Mouse (Mus musculus) G1E (cell line): Measurements from ENCODE around the gene Usp36. TPM values are rescaled to one million over a fixed set of nuclear protein-coding genes. Genes with fewer than 3 reads are reported as not detected.

Experiments
- ATAC-seq: 2 replicates; pipeline ENCODE4 v1.8.0; 2016; ENCODE audit warnings: mild to moderate bottlenecking; ENCODE audit not compliant: insufficient number of reproducible peaks, poor library complexity, low FRiP score, severe bottlenecking; ENCODE audit errors: extremely low read depth
- DNase-seq: peaks from one replicate; pipeline ENCODE4 v3.0.0; 2012; ENCODE audit warnings: low spot score
- H3K27me3 ChIP-seq: 2 replicates; pipeline ENCODE4 v1.6.1; 2012; ENCODE audit warnings: mild to moderate bottlenecking, low read length, inconsistent platforms; ENCODE audit not compliant: insufficient read depth
- H3K36me3 ChIP-seq: replicated peaks from 2 replicates; pipeline ENCODE3; 2012; ENCODE audit warnings: mild to moderate bottlenecking, inconsistent platforms
- H3K4me1 ChIP-seq: 2 replicates; pipeline ENCODE4 v1.6.1; 2012; ENCODE audit warnings: low read depth, low read length, inconsistent platforms, mixed read lengths; ENCODE audit not compliant: insufficient read depth
- H3K4me3 ChIP-seq: 2 replicates; pipeline ENCODE4 v1.5.1; 2012; ENCODE audit warnings: low read depth, mild to moderate bottlenecking, inconsistent platforms, low read length, moderate library complexity, mixed read lengths
- H3K9me3 ChIP-seq: replicated peaks from 2 replicates; pipeline ENCODE4 v1.6.1; 2012; ENCODE audit warnings: inconsistent platforms
- CTCF ChIP-seq: IDR thresholded peaks from 2 replicates; pipeline ENCODE4 v1.5.1; 2012; ENCODE audit warnings: low read depth, low read length, inconsistent platforms, mixed read lengths
- GATA1 ChIP-seq: IDR thresholded peaks from 2 replicates; pipeline ENCODE4 v1.6.1; 2012; ENCODE audit warnings: borderline replicate concordance, low read length, inconsistent platforms, mixed read lengths
- GATA2 ChIP-seq: IDR thresholded peaks from 2 replicates; pipeline ENCODE4 v1.6.1; 2012; ENCODE audit warnings: low read depth, low read length, inconsistent platforms, borderline replicate concordance
- POLR2AphosphoS5 ChIP-seq: IDR thresholded peaks from 2 replicates; pipeline ENCODE4 v1.6.1; 2012; ENCODE audit warnings: low read depth, low read length, inconsistent platforms; ENCODE audit not compliant: insufficient replicate concordance
- TAL1 ChIP-seq: conservative IDR thresholded peaks from 2 replicates; pipeline ENCODE4 v1.6.1; 2012; ENCODE audit warnings: low read depth, low read length, inconsistent platforms, mixed read lengths
- polyA plus RNA-seq: library from polyadenylated mRNA; stranded (reverse); fragments of >175 nt; gene quantifications from 2 replicates; pipeline ENCODE4 v1.2.3, GENCODE M21; 2012
- total RNA-seq, 2 experiments: library from RNA; stranded (forward) in 1 of 2; stranded (reverse) in 1 of 2; fragments of 200-1000 nt in 1 of 2; fragments of >200 nt in 1 of 2; fragmentation: Nextera tagmentation in 1 of 2; gene quantifications; 2 replicates each; pipeline ENCODE4 v1.2.3; 2014 to 2017

Usp36 gene
- total and polyA plus RNA-seq, 3 experiments, result 8.0 to 60.6 (median 27.1) TPM

- ATAC-seq (no peak), DNase-seq (no peak)
- TF ChIP-seq TAL1 (no peak), CTCF (no peak), GATA2 (no peak), GATA1 (no peak), POLR2AphosphoS5 (no peak)
- Histone ChIP-seq H3K4me3 (no peak overlapping the region), H3K9me3 (no peaks in the 10 kb centered on the region), H3K36me3 (no peaks in the 10 kb centered on the region), H3K4me1 (no peaks in the 10 kb centered on the region), H3K27me3 (no peaks in the 10 kb centered on the region; the same call in 1 of the 2 replicates)
These were observed 38.5 kb upstream of the Usp36 start for GRCm38 (mm10) chr11:118328511-118328910.

GRCm38 (mm10) chr11:118326991-118327971 is 37.2 kb upstream of the Usp36 start:
- ATAC-seq (no peak), DNase-seq (no peak)
- Histone ChIP-seq H3K36me3 (no peaks in the 10 kb centered on the region), H3K9me3 (no peaks in the 10 kb centered on the region), H3K4me3 (no peak overlapping the region), H3K4me1 (no peaks in the 10 kb centered on the region), H3K27me3 (peaks cover 3% of the 10 kb centered on the region)
- no peak for TF ChIP-seq TAL1
- no peak for TF ChIP-seq POLR2AphosphoS5
- TF ChIP-seq GATA1, result no peak
- no peak for TF ChIP-seq GATA2

- H3K4me3 ChIP-seq, result no peak overlapping the region
- H3K9me3 ChIP-seq, result no peaks in the 10 kb centered on the region
- H3K4me1 ChIP-seq, result no peaks in the 10 kb centered on the region
- peaks cover 8% of the 10 kb centered on the region for H3K27me3 ChIP-seq
- no peak for ATAC-seq
- no peaks in the 10 kb centered on the region for H3K36me3 ChIP-seq
- DNase-seq, result no peak
- TF ChIP-seq GATA1 (no peak), CTCF (no peak), GATA2 (no peak), TAL1 (no peak), POLR2AphosphoS5 (no peak)
These were observed 36.4 kb upstream of the Usp36 start for GRCm38 (mm10) chr11:118326491-118326890.

GRCm38 (mm10) chr11:118324541-118324940 is 34.5 kb upstream of the Usp36 start:
- TF ChIP-seq CTCF (no peak), POLR2AphosphoS5 (no peak), GATA2 (no peak), TAL1 (no peak), GATA1 (no peak)
- no peak for ATAC-seq
- Histone ChIP-seq H3K4me3 (no peak overlapping the region), H3K9me3 (no peaks in the 10 kb centered on the region), H3K4me1 (no peaks in the 10 kb centered on the region), H3K27me3 (peaks cover 11% of the 10 kb centered on the region), H3K36me3 (no peaks in the 10 kb centered on the region)
- DNase-seq, result no peak

- Histone ChIP-seq H3K9me3 (no peaks in the 10 kb centered on the region), H3K27me3 (peaks cover 11% of the 10 kb centered on the region), H3K4me1 (no peaks in the 10 kb centered on the region), H3K36me3 (no peaks in the 10 kb centered on the region), H3K4me3 (no peak overlapping the region)
- no peak for TF ChIP-seq TAL1
- TF ChIP-seq GATA2, result no peak
- no peak for TF ChIP-seq GATA1
- no peak for TF ChIP-seq POLR2AphosphoS5
- TF ChIP-seq CTCF, result no peak
- no peak for ATAC-seq
- no peak for DNase-seq
These were observed 33.9 kb upstream of the Usp36 start for GRCm38 (mm10) chr11:118323974-118324373.

GRCm38 (mm10) chr11:118322647-118323046 is 32.6 kb upstream of the Usp36 start:
- no peaks in the 10 kb centered on the region for H3K36me3 ChIP-seq
- peaks cover 11% of the 10 kb centered on the region for H3K27me3 ChIP-seq
- no peak for TF ChIP-seq TAL1
- TF ChIP-seq GATA1, result no peak
- TF ChIP-seq CTCF, result no peak
- no peak for TF ChIP-seq GATA2
- no peak for TF ChIP-seq POLR2AphosphoS5
- no peak for ATAC-seq
- no peak for DNase-seq
- no peak overlapping the region for H3K4me3 ChIP-seq
- H3K9me3 ChIP-seq, result no peaks in the 10 kb centered on the region
- H3K4me1 ChIP-seq, result no peaks in the 10 kb centered on the region

GRCm38 (mm10) chr11:118321971-118322370 is 31.9 kb upstream of the Usp36 start:
- H3K9me3 ChIP-seq, result no peaks in the 10 kb centered on the region
- no peaks in the 10 kb centered on the region for H3K4me1 ChIP-seq
- H3K27me3 ChIP-seq, result peaks cover 11% of the 10 kb centered on the region
- ATAC-seq (no peak), DNase-seq (no peak)
- TF ChIP-seq GATA1, result no peak
- TF ChIP-seq GATA2, result no peak
- no peak for TF ChIP-seq CTCF
- no peak for TF ChIP-seq TAL1
- no peak for TF ChIP-seq POLR2AphosphoS5
- no peak overlapping the region for H3K4me3 ChIP-seq
- H3K36me3 ChIP-seq, result no peaks in the 10 kb centered on the region
